Mouse (Mus musculus) erythroblast, embryonic 14.5 days (primary cell): ENCODE data around the gene Kng1.

Source experiments
- GATA1 ChIP-seq: IDR thresholded peaks from 2 replicates; pipeline ENCODE4 v1.6.1; 2012; ENCODE audit warnings: low read length, inconsistent platforms, mixed read lengths
- TAL1 ChIP-seq: IDR thresholded peaks from 3 replicates; pipeline ENCODE4 v1.6.1; 2012; ENCODE audit warnings: low read length, inconsistent platforms, mixed read lengths

- TF ChIP-seq GATA1 (no peak), TAL1 (no peak)
Measured at GRCm38 (mm10) chr16:23117173-23117572, 59.5 kb downstream of the Kng1 start.
